Mouse (Mus musculus): Measurements from ENCODE around the gene Ncoa1.

GRCm38 (mm10) chr12:4441451-4441850, 35.5 kb downstream of the Ncoa1 start:
- TF ChIP-seq CTCF (IDR thresholded peaks at IDR 0.05; ENCODE audit: low read depth, low read length), result no peak
- no peak for TF ChIP-seq POLR2A (IDR thresholded peaks at IDR 0.05; ENCODE audit: borderline replicate concordance, low read depth, low read length)
